Mouse (Mus musculus): ENCODE results near the gene Mettl22. TPM values are rescaled to one million over a fixed set of nuclear protein-coding genes. Genes with fewer than 3 reads are reported as not detected.

Mettl22 gene
- polyA plus RNA-seq, 1 experiment from 2014 or later = 50.3 TPM

GRCm38 (mm10) chr16:8534466-8535200 lies 64.0 kb downstream of the Mettl22 start:
- WGBS = 85% methylated on average over 11 of the region's 11 CpGs
- no peak overlapping the region for H3K27ac ChIP-seq (ENCODE audit: low read length)

DNA sequence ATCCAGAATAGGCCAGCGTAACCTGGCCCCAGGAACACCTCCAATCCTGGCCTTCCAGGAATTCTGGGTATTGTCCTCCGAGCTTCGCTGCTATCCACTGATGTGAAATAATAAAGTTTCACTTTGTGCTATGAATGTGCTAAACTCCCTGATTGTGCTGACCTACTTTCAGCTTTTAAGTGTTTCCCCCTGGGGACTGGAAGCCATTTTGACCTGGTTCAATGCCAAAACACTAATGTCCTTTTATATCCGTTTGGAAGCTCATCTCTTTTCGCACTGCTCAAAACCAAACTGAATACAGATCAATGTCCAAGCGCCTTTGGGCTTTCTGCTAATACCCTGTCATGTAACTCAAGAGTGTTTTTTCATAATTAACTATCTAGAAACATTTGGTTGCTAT lies 64.8 kb downstream of the Mettl22 start:
- no peaks in the 10 kb centered on the region for H3K27me3 ChIP-seq (replicated peaks; ENCODE audit: control insufficient read depth, insufficient read depth, low read length)
- H3K4me1 ChIP-seq (replicated peaks; ENCODE audit: control insufficient read depth, insufficient read depth, low read length) = peaks cover 20% of the 10 kb centered on the region
- no peak overlapping the region for H3K27ac ChIP-seq (ENCODE audit: low read length)
- H3K4me2 ChIP-seq (ENCODE audit: low read length) = no peak overlapping the region
- 76% methylated on average over 6 of the region's 6 CpGs for WGBS
- H3K9me3 ChIP-seq (ENCODE audit: control insufficient read depth, low read length) = no peaks in the 10 kb centered on the region
- no peak for ATAC-seq
- H3K36me3 ChIP-seq (ENCODE audit: control insufficient read depth, insufficient read depth) = no peaks in the 10 kb centered on the region
- no peak overlapping the region for H3K4me3 ChIP-seq (replicated peaks; ENCODE audit: low read length)
- no peak overlapping the region for H3K9ac ChIP-seq (replicated peaks; ENCODE audit: low read depth, low read length)

More at GRCm38 (mm10) chr16:8534466-8535200, 64.0 kb downstream of the Mettl22 start:
- Histone ChIP-seq H3K9ac (replicated peaks; ENCODE audit: low read depth, low read length) (no peak overlapping the region), H3K27me3 (replicated peaks; ENCODE audit: control insufficient read depth, insufficient read depth, low read length) (0 out of 2 replicates have a peak, but pooled peaks cover under 1% of the 10 kb centered on the region), H3K4me3 (replicated peaks; ENCODE audit: low read length) (no peak overlapping the region), H3K4me1 (replicated peaks; ENCODE audit: control insufficient read depth, insufficient read depth, low read length) (peaks cover 12% of the 10 kb centered on the region), H3K4me2 (ENCODE audit: low read length) (no peak overlapping the region), H3K36me3 (ENCODE audit: control insufficient read depth, insufficient read depth) (no peaks in the 10 kb centered on the region), H3K9me3 (ENCODE audit: control insufficient read depth, low read length) (no peaks in the 10 kb centered on the region)
- ATAC-seq = no peak

DNA sequence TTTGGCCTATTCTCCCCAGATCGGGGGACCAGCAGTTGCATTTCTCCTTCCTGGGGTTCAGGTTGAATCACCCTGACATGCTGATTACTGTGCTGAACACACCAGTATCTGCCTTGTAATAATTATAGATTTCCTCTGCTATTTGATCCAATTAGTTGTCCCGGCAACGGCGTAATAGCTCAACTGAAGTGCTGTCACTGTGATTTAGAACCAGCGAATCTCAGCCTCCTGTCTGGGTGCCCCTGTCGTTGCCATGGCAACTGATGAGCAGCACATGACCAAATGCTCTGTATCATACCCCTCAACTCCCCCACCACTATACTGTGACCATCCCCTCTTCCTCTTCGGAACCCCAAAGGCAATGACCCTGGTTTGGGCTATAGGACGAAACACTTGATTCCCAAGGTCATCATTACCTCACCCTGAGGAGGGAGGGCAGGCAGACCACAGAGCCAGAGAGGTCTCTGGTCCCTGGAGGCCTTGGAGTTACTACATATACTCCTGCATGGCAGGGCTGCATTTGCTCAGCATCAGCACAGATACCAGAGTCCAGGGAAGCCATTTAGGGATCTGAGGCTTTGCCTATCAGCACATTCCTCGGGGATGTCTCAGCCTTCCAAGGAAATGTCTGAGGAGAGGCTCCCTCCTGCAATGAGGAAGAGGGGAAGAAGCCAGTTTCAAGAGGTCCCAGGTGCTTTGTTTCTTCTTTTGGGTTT lies 68.7 kb downstream of the Mettl22 start:
- Histone ChIP-seq H3K4me3 (replicated peaks; ENCODE audit: low read length) (no peak overlapping the region), H3K4me1 (replicated peaks; ENCODE audit: control insufficient read depth, insufficient read depth, low read length) (peaks cover 33% of the 10 kb centered on the region), H3K9me3 (ENCODE audit: control insufficient read depth, low read length) (no peaks in the 10 kb centered on the region), H3K36me3 (ENCODE audit: control insufficient read depth, insufficient read depth) (no peaks in the 10 kb centered on the region), H3K27me3 (replicated peaks; ENCODE audit: control insufficient read depth, insufficient read depth, low read length) (no peaks in the 10 kb centered on the region), H3K4me2 (ENCODE audit: low read length) (peak overlapping the region; percentile 39), H3K27ac (ENCODE audit: low read length) (peak overlapping the region; percentile 89), H3K9ac (replicated peaks; ENCODE audit: low read depth, low read length) (no peak overlapping the region; the same call in 1 of the 2 replicates)
- WGBS = 21% methylated on average over 9 of the region's 9 CpGs
- ATAC-seq = peak; percentile 89

Other genes with a start within 250 kb of the Mettl22 start
- gene Tmem114, start 45.7 kb upstream of the Mettl22 start, polyA plus RNA-seq (2015; fragmentation: Nextera tagmentation; extraction: Ambion mirVana) = 0.15 TPM in 1 of 2 replicates, not detected in the other
- 48.5 and 58.0 TPM in 2 replicates for gene Abat, start 42.6 kb downstream of the Mettl22 start, polyA plus RNA-seq (2015; fragmentation: Nextera tagmentation; extraction: Ambion mirVana)
- 48.1 and 53.4 TPM in 2 replicates for gene Pmm2, start 166.9 kb downstream of the Mettl22 start, polyA plus RNA-seq (2015; fragmentation: Nextera tagmentation; extraction: Ambion mirVana)
- 26.8 and 27.8 TPM in 2 replicates for gene Tmem186, start 166.9 kb downstream of the Mettl22 start, polyA plus RNA-seq (2015; fragmentation: Nextera tagmentation; extraction: Ambion mirVana)
- 181 and 200 TPM in 2 replicates for gene Carhsp1, start 201.4 kb downstream of the Mettl22 start, polyA plus RNA-seq (2015; fragmentation: Nextera tagmentation; extraction: Ambion mirVana)
- not detected in 2 replicates for gene Gm5767, start 210.0 kb downstream of the Mettl22 start, polyA plus RNA-seq (2015; fragmentation: Nextera tagmentation; extraction: Ambion mirVana)